Mouse (Mus musculus) cerebellum, postnatal 4 days (tissue): Measurements from ENCODE around the gene Thsd4.
"Not testable (repeated sequence)": the region's sequence is repeated elsewhere in the genome, so short reads cannot be mapped to it uniquely, and the experiment has no call there.

Experiments
- DNase-seq, 2 experiments: peaks; one replicate each; pipeline ENCODE4 v3.0.0; 2022; ENCODE audit warnings: low spot score in 2 of 2, mixed read lengths in 1 of 2

The Thsd4 gene

GRCm38 (mm10) chr9:60213111-60213510, 308.7 kb downstream of the Thsd4 start:
- DNase-seq = no peak

GRCm38 (mm10) chr9:60208843-60209242, 313.0 kb downstream of the Thsd4 start:
- no peak for DNase-seq

- DNase-seq = no peak
Observed at GRCm38 (mm10) chr9:60203141-60203540, 318.7 kb downstream of the Thsd4 start.

GRCm38 (mm10) chr9:60200436-60200835, 321.4 kb downstream of the Thsd4 start:
- no peak for DNase-seq

GRCm38 (mm10) chr9:60198530-60199200, 323.2 kb downstream of the Thsd4 start:
- DNase-seq = no peak

GRCm38 (mm10) chr9:60195502-60195901, 326.3 kb downstream of the Thsd4 start:
- DNase-seq = no peak

GRCm38 (mm10) chr9:60194905-60195304, 326.9 kb downstream of the Thsd4 start:
- DNase-seq = no peak

- DNase-seq = no peak
Observed at GRCm38 (mm10) chr9:60192321-60192720, 329.5 kb downstream of the Thsd4 start.

- DNase-seq = no peak
Observed at GRCm38 (mm10) chr9:60187437-60187836, 334.4 kb downstream of the Thsd4 start.

GRCm38 (mm10) chr9:60186948-60187347, 334.9 kb downstream of the Thsd4 start:
- DNase-seq = no peak

GRCm38 (mm10) chr9:60184083-60184482, 337.8 kb downstream of the Thsd4 start:
- DNase-seq = no peak

GRCm38 (mm10) chr9:60182371-60182770, 339.5 kb downstream of the Thsd4 start:
- DNase-seq = no peak

- no peak for DNase-seq
Observed at GRCm38 (mm10) chr9:60180936-60181335, 340.9 kb downstream of the Thsd4 start.

- DNase-seq = no peak
Observed at GRCm38 (mm10) chr9:60180114-60180513, 341.7 kb downstream of the Thsd4 start.

- DNase-seq = no peak
Observed at GRCm38 (mm10) chr9:60176311-60176710, 345.5 kb downstream of the Thsd4 start.

- not testable (repeated sequence) for DNase-seq
Observed at GRCm38 (mm10) chr9:60172459-60173060, 349.3 kb downstream of the Thsd4 start.

GRCm38 (mm10) chr9:60166990-60167389, 354.9 kb downstream of the Thsd4 start:
- peak in 1 of 2 experiments; percentile 22 for DNase-seq

GRCm38 (mm10) chr9:60160855-60161254, 361.0 kb downstream of the Thsd4 start:
- DNase-seq = no peak

GRCm38 (mm10) chr9:60160194-60160593, 361.7 kb downstream of the Thsd4 start:
- no peak for DNase-seq

GRCm38 (mm10) chr9:60152990-60153389, 368.9 kb downstream of the Thsd4 start:
- DNase-seq = no peak

GRCm38 (mm10) chr9:60151897-60152627, 369.8 kb downstream of the Thsd4 start:
- no peak for DNase-seq

GRCm38 (mm10) chr9:60150511-60150910, 371.3 kb downstream of the Thsd4 start:
- DNase-seq = no peak

- DNase-seq = no peak
Observed at GRCm38 (mm10) chr9:60148988-60149387, 372.9 kb downstream of the Thsd4 start.
